Mouse (Mus musculus) bone marrow, adult 2 months (tissue): ENCODE measurements around the gene Parvb.

Experiments used
- CTCF ChIP-seq: fragments of 200-500 bp; IDR thresholded peaks from 2 replicates; pipeline ENCODE4 v1.5.1; 2011; ENCODE audit warnings: low read length, control low read depth; ENCODE audit not compliant: control insufficient read depth, insufficient read depth
- POLR2A ChIP-seq: fragments of 200-500 bp; IDR thresholded peaks from 2 replicates; pipeline ENCODE4 v1.6.1; 2011; ENCODE audit warnings: low read depth, mild to moderate bottlenecking, control low read depth, low read length, borderline replicate concordance; ENCODE audit not compliant: control insufficient read depth

DNA sequence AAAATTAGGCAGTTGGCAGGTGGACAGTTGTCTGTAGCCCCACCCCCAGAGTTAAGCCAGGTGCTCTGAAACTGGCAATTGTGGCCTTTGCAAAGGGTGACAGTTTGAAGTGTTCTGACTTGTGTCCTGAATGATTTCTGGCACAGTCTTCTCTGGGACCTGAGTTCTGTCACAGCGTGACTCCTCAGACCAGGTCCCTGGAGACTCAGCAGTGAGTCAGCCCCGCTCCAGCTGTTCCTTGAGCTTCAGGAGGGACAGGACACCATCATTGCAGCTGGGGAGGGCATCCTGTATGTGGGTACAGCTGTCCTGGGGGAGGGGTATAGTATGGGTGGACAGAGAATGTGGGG is 19.1 kb upstream of the Parvb start:
- no peak for TF ChIP-seq POLR2A
- no peak for TF ChIP-seq CTCF
